Mouse (Mus musculus): ENCODE measurements around the gene Apopt1. TPM values are rescaled to one million over a fixed set of nuclear protein-coding genes. Genes with fewer than 3 reads are reported as not detected.
A peak's percentile ranks its signal among the peaks of the same experiment; 100 is the strongest.

Gene Apopt1
- polyA plus RNA-seq, 2 experiments, result 13.4 to 20.0 TPM

DNA sequence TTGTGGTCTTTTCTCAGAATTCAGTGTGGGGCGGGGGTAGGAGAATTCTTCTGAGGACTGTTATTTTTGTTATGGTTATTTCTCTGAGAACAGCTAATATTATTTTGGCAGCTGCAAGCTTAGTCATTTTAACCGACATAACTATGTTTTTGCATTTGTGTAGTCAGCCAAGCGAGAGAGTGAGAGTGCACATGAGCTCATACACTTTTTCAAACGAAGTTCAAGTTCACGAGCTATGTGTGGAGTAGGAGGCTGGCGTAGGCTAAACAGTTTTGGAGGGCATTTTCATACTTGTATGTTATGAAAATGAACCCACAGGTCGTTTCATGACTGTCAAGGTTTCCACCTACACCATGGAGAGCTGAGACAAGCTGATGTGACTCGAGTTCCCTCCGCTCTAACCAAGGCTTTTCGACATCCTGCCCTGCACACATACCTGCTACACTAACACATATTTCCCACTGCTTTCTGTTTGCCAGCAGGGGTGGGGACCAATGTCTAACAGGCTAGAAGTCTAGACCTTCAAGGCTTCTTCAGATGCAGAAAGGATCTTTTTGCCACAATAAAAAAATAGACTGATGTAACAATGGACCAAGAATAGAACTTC, 55.4 kb downstream of the Apopt1 start:
- Histone ChIP-seq H3K36me3 (replicated peaks; ENCODE audit: control insufficient read depth, insufficient read depth, low read depth) (peaks cover 13% of the 10 kb centered on the region), H3K4me3 (ENCODE audit: insufficient read depth in 1 of 2, low read depth in 2 of 2, low read length in 2 of 2) (no peak overlapping the region), H3K9ac (replicated peaks) (no peak overlapping the region), H3K4me2 (ENCODE audit: low read depth) (no peak overlapping the region), H3K27ac (no peak overlapping the region), H3K9me3 (ENCODE audit: control insufficient read depth, low read length) (no peaks in the 10 kb centered on the region), H3K4me1 (replicated peaks; ENCODE audit: control insufficient read depth in 2 of 2, insufficient read depth in 2 of 2, low read length in 1 of 2) (0 out of 4 replicates have a peak, but pooled peaks cover 0 to 3% of the 10 kb centered on the region in 2 experiments), H3K27me3 (ENCODE audit: control insufficient read depth, insufficient read depth, low read length) (no peaks in the 10 kb centered on the region)
- ATAC-seq (ENCODE audit: insufficient read depth) (no peak), DNase-seq (ENCODE audit: low read depth in 3 of 3, low spot score in 3 of 3) (no peak)
- 77% methylated on average over 10 of the region's 10 CpGs for WGBS (ENCODE audit: insufficient replicate concordance)
- TF ChIP-seq CTCF (IDR thresholded peaks at IDR 0.05; ENCODE audit: low read depth), result no peak
- TF ChIP-seq EP300 (IDR thresholded peaks at IDR 0.05; ENCODE audit: low read depth), result no peak

DNA sequence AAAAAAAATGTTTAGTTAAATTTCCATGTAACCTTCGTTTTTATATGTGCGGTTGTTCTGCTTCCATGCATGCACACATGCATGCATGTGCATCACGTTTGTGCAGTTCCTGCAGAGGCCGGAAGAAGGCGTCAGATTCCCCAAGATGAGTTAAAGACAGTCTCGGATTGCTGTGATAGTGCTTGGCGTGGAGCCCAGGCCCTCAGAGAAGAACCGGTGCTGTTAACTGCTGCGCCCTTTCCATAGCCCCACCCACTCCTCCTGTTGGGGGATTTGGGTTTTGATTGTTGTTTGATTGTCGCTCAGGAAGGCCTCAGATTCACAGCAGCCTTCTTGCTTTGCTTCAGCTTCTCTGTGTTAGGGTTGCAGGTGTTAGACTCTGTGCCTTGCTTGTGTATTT, 56.2 kb downstream of the Apopt1 start:
- Histone ChIP-seq H3K4me2 (ENCODE audit: low read depth) (no peak overlapping the region), H3K27ac (no peak overlapping the region), H3K9ac (replicated peaks) (no peak overlapping the region), H3K36me3 (replicated peaks; ENCODE audit: control insufficient read depth, insufficient read depth, low read depth) (peaks cover 21% of the 10 kb centered on the region), H3K4me1 (replicated peaks; ENCODE audit: control insufficient read depth in 2 of 2, insufficient read depth in 2 of 2, low read length in 1 of 2) (0 out of 4 replicates have a peak, but pooled peaks cover 0 to 3% of the 10 kb centered on the region in 2 experiments), H3K27me3 (ENCODE audit: control insufficient read depth, insufficient read depth, low read length) (no peaks in the 10 kb centered on the region), H3K4me3 (ENCODE audit: insufficient read depth in 1 of 2, low read depth in 2 of 2, low read length in 2 of 2) (no peak overlapping the region), H3K9me3 (ENCODE audit: control insufficient read depth, low read length) (no peaks in the 10 kb centered on the region)
- no peak for DNase-seq (ENCODE audit: low read depth in 3 of 3, low spot score in 3 of 3)
- no peak for ATAC-seq (ENCODE audit: insufficient read depth)
- WGBS (ENCODE audit: insufficient replicate concordance), result 41% methylated on average over 10 of the region's 10 CpGs
- TF ChIP-seq EP300 (IDR thresholded peaks at IDR 0.05; ENCODE audit: low read depth) (no peak), CTCF (IDR thresholded peaks at IDR 0.05; ENCODE audit: low read depth) (peak; percentile 21; the same call in 1 of the 2 replicates)

DNA sequence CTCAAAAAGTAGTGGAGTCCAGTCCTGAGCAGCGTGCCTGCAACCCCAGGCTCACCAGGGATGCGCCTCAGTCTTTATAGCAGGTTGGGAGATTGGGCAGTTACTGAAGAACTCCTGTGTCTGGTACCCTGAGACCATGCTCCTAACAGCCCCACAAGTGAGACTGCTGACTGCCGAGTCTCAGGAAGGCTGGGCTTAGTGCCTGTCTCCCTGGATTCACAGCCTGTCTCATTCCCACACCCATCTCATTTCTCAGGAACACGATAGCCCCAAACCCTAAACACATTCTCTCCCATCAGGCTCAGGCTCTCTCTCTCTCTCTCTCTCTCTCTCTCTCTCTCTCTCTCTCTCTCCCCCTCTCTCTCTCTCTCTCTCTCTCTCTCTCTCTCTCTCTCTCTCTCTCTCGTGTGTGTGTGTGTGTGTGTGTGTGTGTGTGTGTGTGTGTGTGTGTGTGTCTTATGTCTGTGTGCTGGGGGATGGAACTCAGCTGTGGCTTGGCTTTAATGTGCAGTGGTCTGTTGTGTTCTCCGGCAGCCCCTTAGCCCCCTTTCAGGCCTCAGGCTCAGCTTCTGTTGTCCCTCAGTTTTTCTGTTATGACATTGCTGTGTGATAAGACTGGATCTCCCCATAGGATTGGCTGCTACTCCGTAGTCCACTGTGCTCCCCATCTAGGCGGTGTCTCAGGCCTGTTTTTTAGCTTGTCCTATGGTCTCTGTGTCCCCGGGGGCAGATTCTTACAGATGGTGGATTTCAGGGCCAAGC, 56.9 kb downstream of the Apopt1 start:
- Histone ChIP-seq H3K4me1 (replicated peaks; ENCODE audit: control insufficient read depth in 2 of 2, insufficient read depth in 2 of 2, low read length in 1 of 2) (0 out of 4 replicates have a peak, but pooled peaks cover 0 to 3% of the 10 kb centered on the region in 2 experiments), H3K4me3 (ENCODE audit: insufficient read depth in 1 of 2, low read depth in 2 of 2, low read length in 2 of 2) (no peak overlapping the region), H3K9ac (replicated peaks) (no peak overlapping the region), H3K27ac (no peak overlapping the region), H3K27me3 (ENCODE audit: control insufficient read depth, insufficient read depth, low read length) (no peaks in the 10 kb centered on the region), H3K4me2 (ENCODE audit: low read depth) (no peak overlapping the region), H3K9me3 (ENCODE audit: control insufficient read depth, low read length) (no peaks in the 10 kb centered on the region), H3K36me3 (replicated peaks; ENCODE audit: control insufficient read depth, insufficient read depth, low read depth) (peaks cover 23% of the 10 kb centered on the region)
- DNase-seq (ENCODE audit: low read depth in 3 of 3, low spot score in 3 of 3) (no peak), ATAC-seq (ENCODE audit: insufficient read depth) (no peak)
- WGBS (ENCODE audit: insufficient replicate concordance), result 67% methylated on average over 9 of the region's 9 CpGs
- no peak for TF ChIP-seq CTCF (IDR thresholded peaks at IDR 0.05; ENCODE audit: low read depth)
- no peak for TF ChIP-seq EP300 (IDR thresholded peaks at IDR 0.05; ENCODE audit: low read depth)

DNA sequence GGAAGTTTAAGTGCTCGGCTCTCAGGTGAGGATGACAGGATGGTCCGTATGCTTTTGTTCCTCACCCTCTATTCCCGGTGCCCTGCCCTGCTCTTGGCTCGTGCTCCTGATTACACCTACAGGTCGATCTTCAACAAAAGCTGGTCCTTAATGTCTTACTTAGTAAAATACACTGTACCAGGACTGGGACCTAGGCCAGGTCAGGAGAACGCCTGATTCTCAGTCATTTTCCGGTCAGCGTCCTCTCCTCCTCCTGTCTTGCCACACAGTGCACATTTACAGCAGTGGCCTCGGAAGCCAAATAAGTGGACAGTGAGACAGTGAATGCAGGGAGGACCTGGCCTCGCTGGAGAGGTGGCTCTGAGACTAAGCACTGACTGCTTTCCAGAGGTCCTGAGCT, 57.6 kb downstream of the Apopt1 start:
- Histone ChIP-seq H3K27me3 (ENCODE audit: control insufficient read depth, insufficient read depth, low read length) (no peaks in the 10 kb centered on the region), H3K4me1 (replicated peaks; ENCODE audit: control insufficient read depth in 2 of 2, insufficient read depth in 2 of 2, low read length in 1 of 2) (0 out of 4 replicates have a peak, but pooled peaks cover 0 to 3% of the 10 kb centered on the region in 2 experiments), H3K4me2 (ENCODE audit: low read depth) (no peak overlapping the region), H3K27ac (no peak overlapping the region), H3K9ac (replicated peaks) (no peak overlapping the region), H3K4me3 (ENCODE audit: insufficient read depth in 1 of 2, low read depth in 2 of 2, low read length in 2 of 2) (no peak overlapping the region), H3K9me3 (ENCODE audit: control insufficient read depth, low read length) (no peaks in the 10 kb centered on the region), H3K36me3 (replicated peaks; ENCODE audit: control insufficient read depth, insufficient read depth, low read depth) (peaks cover 23% of the 10 kb centered on the region)
- TF ChIP-seq CTCF (IDR thresholded peaks at IDR 0.05; ENCODE audit: low read depth) (no peak; the same call in 1 of the 2 replicates), EP300 (IDR thresholded peaks at IDR 0.05; ENCODE audit: low read depth) (no peak)
- ATAC-seq (ENCODE audit: insufficient read depth) (no peak), DNase-seq (ENCODE audit: low read depth in 3 of 3, low spot score in 3 of 3) (no peak)
- 79% methylated on average over 10 of the region's 10 CpGs for WGBS (ENCODE audit: insufficient replicate concordance)

DNA sequence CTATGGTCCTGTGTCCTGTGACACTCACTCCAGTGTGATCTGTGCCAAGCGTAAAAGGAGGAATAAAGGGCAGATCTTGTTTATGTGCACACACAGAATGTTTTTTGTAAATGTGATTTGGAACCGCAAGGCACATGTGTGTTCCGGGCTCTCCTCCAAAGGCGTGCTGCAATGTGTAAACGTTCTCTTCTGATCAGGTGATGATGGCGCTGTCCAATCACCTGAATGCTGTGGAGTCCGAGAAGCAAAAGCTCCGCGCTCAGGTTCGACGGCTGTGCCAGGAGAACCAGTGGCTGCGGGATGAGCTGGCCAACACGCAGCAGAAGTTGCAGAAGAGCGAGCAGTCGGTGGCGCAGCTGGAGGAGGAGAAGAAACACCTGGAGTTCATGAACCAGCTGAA, 61.1 kb downstream of the Apopt1 start:
- WGBS (ENCODE audit: insufficient replicate concordance), result 91% methylated on average over 16 of the region's 16 CpGs
- H3K27ac ChIP-seq, result no peak overlapping the region
- DNase-seq (ENCODE audit: low read depth in 3 of 3, low spot score in 3 of 3), result no peak
- peaks cover 45% of the 10 kb centered on the region for H3K36me3 ChIP-seq (replicated peaks; ENCODE audit: control insufficient read depth, insufficient read depth, low read depth)
- TF ChIP-seq EP300 (IDR thresholded peaks at IDR 0.05; ENCODE audit: low read depth) (no peak), CTCF (IDR thresholded peaks at IDR 0.05; ENCODE audit: low read depth) (no peak)
- H3K4me1 ChIP-seq (replicated peaks; ENCODE audit: control insufficient read depth in 2 of 2, insufficient read depth in 2 of 2, low read length in 1 of 2), result 0 out of 4 replicates have a peak, but pooled peaks cover 0 to 3% of the 10 kb centered on the region in 2 experiments
- no peaks in the 10 kb centered on the region for H3K9me3 ChIP-seq (ENCODE audit: control insufficient read depth, low read length)
- no peak overlapping the region for H3K9ac ChIP-seq (replicated peaks)
- H3K4me3 ChIP-seq (ENCODE audit: insufficient read depth in 1 of 2, low read depth in 2 of 2, low read length in 2 of 2), result no peak overlapping the region
- ATAC-seq (ENCODE audit: insufficient read depth), result no peak
- no peak overlapping the region for H3K4me2 ChIP-seq (ENCODE audit: low read depth)
- no peaks in the 10 kb centered on the region for H3K27me3 ChIP-seq (ENCODE audit: control insufficient read depth, insufficient read depth, low read length)
